Mouse (Mus musculus) gastrocnemius, postnatal 4 days (tissue): Measurements from ENCODE around the gene Egf. TPM values are rescaled to one million over a fixed set of nuclear protein-coding genes. Genes with fewer than 3 reads are reported as not detected.

Experiments used
- DNase-seq, 2 experiments: peaks; one replicate each; pipeline ENCODE4 v3.0.0; 2021 to 2022; ENCODE audit warnings: low spot score in 2 of 2, mixed read lengths in 2 of 2
- microRNA-seq: library from miRNA; unstranded; fragments of <30 nt; microRNA quantifications from one replicate; pipeline ENCODE4 v1.2.0, GENCODE M21; 2021
- total RNA-seq, 2 experiments: library from RNA; stranded (reverse); gene quantifications; 2 replicates each; pipeline ENCODE4 v1.2.3; 2021

The Egf gene
- total RNA-seq, 2 experiments from 2014 or later, result 15.5 to 19.1 TPM

GRCm38 (mm10) chr3:129652476-129652875 is 102.6 kb downstream of the Egf start:
- DNase-seq, result no peak

- no peak for DNase-seq
Measured at GRCm38 (mm10) chr3:129651765-129652164, 103.4 kb downstream of the Egf start.

GRCm38 (mm10) chr3:129650931-129651330 is 104.2 kb downstream of the Egf start:
- DNase-seq, result no peak

GRCm38 (mm10) chr3:129650293-129650612 is 104.9 kb downstream of the Egf start:
- no peak for DNase-seq

- DNase-seq, result peak in 1 of 2 experiments; percentile 53
Measured at GRCm38 (mm10) chr3:129649586-129650292, 105.4 kb downstream of the Egf start.

GRCm38 (mm10) chr3:129648598-129648997 is 106.5 kb downstream of the Egf start:
- no peak for DNase-seq

- no peak for DNase-seq
Measured at GRCm38 (mm10) chr3:129647312-129647711, 107.8 kb downstream of the Egf start.

GRCm38 (mm10) chr3:129646781-129647180 is 108.3 kb downstream of the Egf start:
- no peak for DNase-seq

GRCm38 (mm10) chr3:129645409-129645808 is 109.7 kb downstream of the Egf start:
- DNase-seq, result peak in 1 of 2 experiments; percentile 27

GRCm38 (mm10) chr3:129641621-129642020 is 113.5 kb downstream of the Egf start:
- DNase-seq, result no peak

GRCm38 (mm10) chr3:129640211-129641000 is 114.7 kb downstream of the Egf start:
- no peak for DNase-seq

GRCm38 (mm10) chr3:129639701-129640100 is 115.4 kb downstream of the Egf start:
- no peak for DNase-seq

- DNase-seq, result no peak
Measured at GRCm38 (mm10) chr3:129637446-129637845, 117.7 kb downstream of the Egf start.

- DNase-seq, result no peak
Measured at GRCm38 (mm10) chr3:129634260-129634901, 120.7 kb downstream of the Egf start.

- DNase-seq, result no peak
Measured at GRCm38 (mm10) chr3:129633518-129633917, 121.6 kb downstream of the Egf start.

GRCm38 (mm10) chr3:129631857-129632256 is 123.3 kb downstream of the Egf start:
- DNase-seq, result no peak

- no peak for DNase-seq
Measured at GRCm38 (mm10) chr3:129631018-129631417, 124.1 kb downstream of the Egf start.

Small RNA genes within 50 kb of the gene (microRNA-seq; reads per million reads assigned to microRNA genes)
- not detected for gene Gm24515

Other genes with a start within 250 kb of the Egf start
- gene Elovl6, start 223.0 kb downstream of the Egf start, total RNA-seq, result 10 to 100 TPM; 11.8 to 12.3 TPM
- gene Lrit3, start 48.7 kb upstream of the Egf start, total RNA-seq, result not detected
- gene Rrh, start 67.3 kb upstream of the Egf start, total RNA-seq, result under 1 TPM; 0.13 to 0.96 TPM
- 10 to 100 TPM; 38.8 to 48.7 TPM for gene Gar1, start 76.1 kb upstream of the Egf start, total RNA-seq
- gene Cfi, start 80.6 kb upstream of the Egf start, total RNA-seq, result under 1 TPM; 0.12 to 0.75 TPM
- gene Pla2g12a, start 123.3 kb upstream of the Egf start, total RNA-seq, result 10 to 100 TPM; 19.0 to 19.4 TPM
- 10 to 100 TPM in 1 of 2 experiments, 1 to 10 TPM in 1; 8.3 to 11.4 TPM for gene Casp6, start 146.1 kb upstream of the Egf start, total RNA-seq
- 1 to 10 TPM; 1.1 to 1.4 TPM for gene Mcub, start 214.9 kb upstream of the Egf start, total RNA-seq